Mouse (Mus musculus) embryonic facial prominence, embryonic 11.5 days (tissue): Measurements from ENCODE around the gene Tbcd. TPM values are rescaled to one million over a fixed set of nuclear protein-coding genes. Genes with fewer than 3 reads are reported as not detected.

Experiments used
- ATAC-seq: fragments of 200-750 bp; cut with Nextera tagmentation; replicated peaks from 2 replicates; pipeline ENCODE4 v1.8.0; 2017; ENCODE audit warnings: low read depth; ENCODE audit not compliant: insufficient number of reproducible peaks, low FRiP score, low TSS enrichment
- DNase-seq: peaks from one replicate; pipeline ENCODE4 v3.0.0-alpha.2; 2015; ENCODE audit warnings: low spot score
- H3K27ac ChIP-seq: fragments of 300-500 bp; sonication (generic); replicated peaks from 2 replicates; pipeline ENCODE4 v1.5.1; 2014; ENCODE audit warnings: mild to moderate bottlenecking, low read depth, low read length, control low read depth
- H3K27me3 ChIP-seq: fragments of 300-500 bp; sonication (generic); 2 replicates; pipeline ENCODE4 v1.6.1; 2014; ENCODE audit warnings: mild to moderate bottlenecking, low read length, moderate library complexity, mixed read lengths; ENCODE audit not compliant: control insufficient read depth, insufficient read depth
- H3K36me3 ChIP-seq: fragments of 300-500 bp; sonication (generic); replicated peaks from 2 replicates; pipeline ENCODE4 v1.6.1; 2014; ENCODE audit warnings: low read depth, mild to moderate bottlenecking, low read length, moderate library complexity, mixed read lengths; ENCODE audit not compliant: control insufficient read depth, insufficient read depth
- H3K4me1 ChIP-seq: fragments of 300-500 bp; sonication (generic); 2 replicates; pipeline ENCODE4 v1.6.1; 2014; ENCODE audit warnings: low read length, mixed read lengths; ENCODE audit not compliant: control insufficient read depth, insufficient read depth
- H3K4me2 ChIP-seq: fragments of 300-500 bp; sonication (generic); 2 replicates; pipeline ENCODE4 v1.6.1; 2014; ENCODE audit warnings: low read depth, mild to moderate bottlenecking, control low read depth, low read length, moderate library complexity
- H3K4me3 ChIP-seq: fragments of 300-500 bp; sonication (generic); 2 replicates; pipeline ENCODE4 v1.5.1; 2014; ENCODE audit warnings: low read depth, low read length, control low read depth
- H3K9ac ChIP-seq: fragments of 300-500 bp; sonication (generic); replicated peaks from 2 replicates; pipeline ENCODE4 v1.6.1; 2014; ENCODE audit warnings: mild to moderate bottlenecking, control low read depth, low read length
- H3K9me3 ChIP-seq: fragments of 300-500 bp; sonication (generic); replicated peaks from 2 replicates; pipeline ENCODE4 v1.6.1; 2016; ENCODE audit warnings: mild to moderate bottlenecking, low read length, inconsistent platforms, mixed read lengths; ENCODE audit not compliant: control insufficient read depth
- WGBS: fragments of 180-500 bp; shearing (Covaris S2); extraction: QIAGEN DNeasy Blood & Tissue Kit; methylation state at CpG from one replicate; pipeline ENCODE4 v1.1.7; 2014; 5-methylcytosine and 5-hydroxymethylcytosine counted together
- polyA plus RNA-seq: library from polyadenylated mRNA; unstranded; fragments of >200 nt; fragmentation: Nextera tagmentation; extraction: Ambion mirVana; gene quantifications from 2 replicates; pipeline ENCODE4 v1.2.1, GENCODE M21; 2014

The Tbcd gene
- polyA plus RNA-seq = 31.1 and 36.6 TPM in 2 replicates

DNA sequence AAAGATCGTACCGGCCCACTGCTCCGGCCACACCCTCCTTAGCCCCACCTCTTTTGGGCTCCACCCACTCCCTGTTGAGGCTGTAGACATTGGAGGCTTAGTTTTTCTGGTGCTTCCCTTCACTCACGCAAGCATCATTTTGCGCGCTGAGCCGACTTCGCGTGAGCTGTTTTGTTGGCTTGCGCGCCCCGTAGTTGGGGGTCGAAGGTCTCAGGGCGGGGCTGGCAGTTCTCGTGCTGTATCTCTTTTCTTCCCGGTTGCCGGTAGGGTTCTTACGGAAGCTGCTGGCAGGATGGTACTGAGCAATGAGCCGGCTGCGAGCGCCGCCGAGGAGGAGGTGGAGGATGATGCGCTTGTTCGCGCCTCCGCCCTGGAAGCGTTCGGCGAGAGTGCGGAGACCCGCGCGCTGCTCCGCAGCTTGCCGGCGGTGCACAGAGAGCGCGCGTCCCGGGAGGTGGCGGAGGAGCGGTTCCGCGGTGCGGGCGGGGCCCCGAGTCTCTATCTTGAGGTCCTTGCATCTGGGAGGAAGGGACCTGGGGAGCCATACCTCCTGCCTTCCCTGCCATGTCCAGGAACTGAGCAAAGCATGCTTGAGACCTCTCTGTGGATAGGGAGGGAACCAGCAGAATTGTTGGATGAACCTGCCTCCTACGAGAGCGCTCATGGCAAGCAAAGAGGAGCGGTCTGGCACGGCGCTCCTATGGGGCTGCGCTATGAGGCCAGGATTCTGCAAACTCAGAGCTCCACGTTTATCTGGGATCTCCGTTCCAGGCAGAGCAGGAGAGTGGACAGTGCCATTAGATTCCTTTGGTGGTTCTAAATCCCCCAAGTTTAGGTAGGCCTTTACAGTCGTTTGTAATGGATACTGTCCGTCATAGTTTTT lies at the start of gene Tbcd:
Tbcd (plus strand) TSS at position 197 of the 883 bp plus-strand sequence.
- H3K9ac ChIP-seq = peak within 1 kb of the TSS; percentile 73
- ATAC-seq (peak; percentile 96), DNase-seq (peak; percentile 93)
- peak within 1 kb of the TSS; percentile 96 for H3K4me3 ChIP-seq
- H3K9me3 ChIP-seq = no peaks in the 10 kb centered on the region
- H3K36me3 ChIP-seq = no peaks in the 10 kb centered on the region
- under 1% methylated on average over 56 of the region's 58 CpGs for WGBS
- no peaks in the 10 kb centered on the region for H3K4me1 ChIP-seq
- H3K4me2 ChIP-seq = peak within 1 kb of the TSS; percentile 67
- peak within 1 kb of the TSS; percentile 52 for H3K27ac ChIP-seq
- no peaks in the 10 kb centered on the region for H3K27me3 ChIP-seq

DNA sequence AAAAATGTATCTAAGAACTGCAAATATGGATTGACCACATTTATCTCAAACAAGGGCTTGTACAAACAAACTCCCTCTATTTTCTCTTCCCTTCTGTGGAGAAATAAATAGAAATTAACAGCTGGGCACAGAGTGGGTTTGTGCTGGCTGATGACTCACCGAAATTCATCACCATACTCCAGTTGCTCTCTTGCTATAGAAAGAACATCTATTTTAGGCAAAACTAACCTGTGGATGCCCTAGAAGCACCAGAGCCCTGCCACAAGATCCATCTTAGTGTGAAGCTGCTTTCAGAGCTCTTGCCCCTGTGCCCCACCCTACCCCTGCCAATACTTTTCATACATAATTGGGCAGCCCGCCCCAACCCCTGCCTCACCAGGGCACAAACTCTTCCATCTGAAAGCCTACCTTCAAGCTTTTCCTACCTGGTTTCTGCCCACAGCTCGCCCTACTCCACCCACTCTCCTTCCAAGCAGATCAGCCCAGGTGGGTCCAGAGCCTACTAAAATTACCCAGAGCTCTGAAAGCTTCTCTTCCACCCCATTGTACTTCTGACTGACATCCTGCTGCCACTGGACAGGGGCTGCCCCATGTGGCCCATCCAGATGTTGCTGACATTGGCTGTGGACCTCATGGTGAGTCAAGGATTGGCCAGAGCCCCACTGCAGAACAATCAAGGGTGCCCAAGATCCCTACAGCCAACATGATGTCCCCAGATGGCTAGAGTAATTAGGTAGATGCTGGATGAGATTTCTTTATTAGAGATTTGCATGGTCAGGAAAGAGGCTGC lies 44.2 kb upstream of the Tbcd start:
- DNase-seq (no peak), ATAC-seq (no peak)
- H3K9me3 ChIP-seq = no peaks in the 10 kb centered on the region
- H3K4me2 ChIP-seq = no peak overlapping the region
- H3K27ac ChIP-seq = no peak overlapping the region
- no peaks in the 10 kb centered on the region for H3K27me3 ChIP-seq
- no peak overlapping the region for H3K9ac ChIP-seq
- H3K4me1 ChIP-seq = no peaks in the 10 kb centered on the region
- no peak overlapping the region for H3K4me3 ChIP-seq
- no peaks in the 10 kb centered on the region for H3K36me3 ChIP-seq
- 70% methylated on average over 3 of the region's 3 CpGs for WGBS

GRCm38 (mm10) chr11:121414762-121415161 lies 37.0 kb upstream of the Tbcd start:
- no peak overlapping the region for H3K4me3 ChIP-seq
- no peak for DNase-seq
- H3K4me2 ChIP-seq = no peak overlapping the region
- no peaks in the 10 kb centered on the region for H3K4me1 ChIP-seq
- no peaks in the 10 kb centered on the region for H3K9me3 ChIP-seq
- no peak overlapping the region for H3K9ac ChIP-seq
- no peaks in the 10 kb centered on the region for H3K36me3 ChIP-seq
- 85% methylated on average over 5 of the region's 5 CpGs for WGBS
- no peak for ATAC-seq
- H3K27ac ChIP-seq = no peak overlapping the region
- H3K27me3 ChIP-seq = no peaks in the 10 kb centered on the region

DNA sequence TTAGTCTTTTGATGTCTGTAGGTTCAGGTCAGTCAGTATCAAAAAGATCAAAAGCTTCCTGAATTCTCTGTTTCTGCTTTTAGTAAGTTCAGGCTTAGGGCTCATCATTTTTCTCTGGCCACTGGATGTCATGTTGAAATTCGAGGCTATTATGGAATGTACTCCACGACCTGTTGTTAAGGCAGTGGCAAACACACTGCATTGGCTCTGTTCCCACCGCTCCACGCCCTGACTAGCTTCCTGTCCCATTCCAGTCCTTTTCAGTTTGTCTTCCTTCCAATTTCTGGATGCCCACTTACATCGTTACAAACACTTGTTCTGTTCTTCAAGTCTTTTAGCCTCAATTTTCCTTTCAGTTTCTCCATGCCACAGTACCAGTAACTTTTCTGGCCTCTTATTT lies 36.4 kb upstream of the Tbcd start:
- Histone ChIP-seq H3K4me1 (no peaks in the 10 kb centered on the region), H3K9ac (no peak overlapping the region), H3K27me3 (no peaks in the 10 kb centered on the region), H3K9me3 (no peaks in the 10 kb centered on the region), H3K4me3 (no peak overlapping the region), H3K27ac (no peak overlapping the region), H3K36me3 (no peaks in the 10 kb centered on the region), H3K4me2 (no peak overlapping the region)
- 78% methylated on average over 5 of the region's 5 CpGs for WGBS
- ATAC-seq (no peak), DNase-seq (no peak)

DNA sequence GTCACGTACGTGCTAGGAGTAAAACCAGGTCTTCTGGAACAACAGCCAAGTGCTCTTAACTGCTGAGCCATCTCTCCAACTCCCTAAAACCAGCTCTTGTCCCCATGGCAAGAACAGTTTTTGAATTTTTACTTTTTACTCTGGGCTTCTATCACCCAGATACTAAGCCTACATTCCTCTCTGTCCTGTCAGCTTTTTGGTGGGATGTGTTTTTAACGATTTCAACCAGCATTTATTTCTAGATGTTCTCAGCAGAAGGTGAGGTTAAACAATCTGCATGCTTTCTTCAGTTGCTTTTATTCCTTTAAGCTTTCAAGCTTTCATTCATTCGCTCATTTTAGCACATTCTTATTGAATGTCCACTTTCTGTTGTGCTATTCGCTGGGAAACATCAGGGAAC lies 33.8 kb upstream of the Tbcd start:
- Histone ChIP-seq H3K9me3 (no peaks in the 10 kb centered on the region), H3K4me1 (no peaks in the 10 kb centered on the region), H3K27ac (no peak overlapping the region), H3K4me3 (no peak overlapping the region), H3K27me3 (no peaks in the 10 kb centered on the region), H3K9ac (no peak overlapping the region), H3K36me3 (no peaks in the 10 kb centered on the region), H3K4me2 (no peak overlapping the region)
- 86% methylated on average over 5 of the region's 5 CpGs for WGBS
- DNase-seq = no peak
- no peak for ATAC-seq

GRCm38 (mm10) chr11:121418932-121419331 lies 32.8 kb upstream of the Tbcd start:
- WGBS = 73% methylated on average over 2 of the region's 2 CpGs
- no peak for ATAC-seq
- Histone ChIP-seq H3K36me3 (no peaks in the 10 kb centered on the region), H3K4me3 (no peak overlapping the region), H3K27ac (no peak overlapping the region), H3K9ac (no peak overlapping the region), H3K4me2 (no peak overlapping the region), H3K27me3 (no peaks in the 10 kb centered on the region), H3K9me3 (no peaks in the 10 kb centered on the region), H3K4me1 (no peaks in the 10 kb centered on the region)
- no peak for DNase-seq

DNA sequence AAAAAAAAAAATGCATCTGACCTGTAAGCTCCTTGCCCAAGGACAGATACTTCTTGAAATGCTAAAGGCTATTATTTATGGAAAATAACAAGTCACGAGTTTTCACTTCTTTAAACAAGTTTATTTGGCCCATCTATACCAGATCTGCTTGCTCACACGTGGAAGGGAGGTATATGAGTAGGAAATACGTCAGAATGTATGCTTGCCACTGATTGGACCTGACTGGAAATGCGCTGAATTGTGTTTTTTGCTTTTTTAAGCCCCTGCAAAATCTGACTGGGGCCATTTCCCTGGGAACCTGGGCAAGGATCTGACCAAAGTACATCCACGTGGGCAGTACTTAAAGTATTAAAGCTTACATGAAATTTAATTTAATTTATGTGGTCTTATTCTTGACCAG lies 31.4 kb upstream of the Tbcd start:
- H3K27me3 ChIP-seq = no peaks in the 10 kb centered on the region
- ATAC-seq = no peak
- peak overlapping the region; percentile 79 for H3K4me2 ChIP-seq
- no peak for DNase-seq
- no peak overlapping the region for H3K27ac ChIP-seq
- peak overlapping the region; percentile 76; the same call in 1 of the 2 replicates for H3K4me3 ChIP-seq
- H3K4me1 ChIP-seq = no peaks in the 10 kb centered on the region
- no peaks in the 10 kb centered on the region for H3K36me3 ChIP-seq
- no peak overlapping the region for H3K9ac ChIP-seq
- WGBS = 44% methylated on average over 5 of the region's 5 CpGs
- H3K9me3 ChIP-seq = no peaks in the 10 kb centered on the region
